Mouse (Mus musculus) C2C12 (cell line): Measurements from ENCODE around the gene Phtf2. TPM values are rescaled to one million over a fixed set of nuclear protein-coding genes. Genes with fewer than 3 reads are reported as not detected.

Experiments used
- H3K27me3 ChIP-seq: one replicate; pipeline ENCODE4 v1.6.1; 2011; ENCODE audit not compliant: control insufficient read depth, insufficient read depth, insufficient read length
- H3K36me3 ChIP-seq: one replicate; pipeline ENCODE4 v1.6.1; 2011; ENCODE audit not compliant: control insufficient read depth, insufficient read depth
- H3K4me3 ChIP-seq: one replicate; pipeline ENCODE4 v1.5.1; 2011; ENCODE audit warnings: mild to moderate bottlenecking, control low read depth; ENCODE audit not compliant: poor library complexity, insufficient read depth, severe bottlenecking
- H3K79me2 ChIP-seq: one replicate; pipeline ENCODE4 v1.6.1; 2011; ENCODE audit not compliant: control insufficient read depth, insufficient read depth
- H3K79me3 ChIP-seq: one replicate; pipeline ENCODE4 v1.6.1; 2011; ENCODE audit warnings: low read depth, control low read depth
- H3ac ChIP-seq: one replicate; pipeline ENCODE3; 2011; ENCODE audit warnings: low read depth; ENCODE audit not compliant: control insufficient read depth, insufficient read length
- CEBPB ChIP-seq: IDR thresholded peaks from one replicate; pipeline ENCODE4 v1.6.1; 2011; ENCODE audit warnings: low read depth, mild to moderate bottlenecking, control low read depth, moderate library complexity
- CTCF ChIP-seq: IDR thresholded peaks from one replicate; pipeline ENCODE4 v1.5.1; 2011; ENCODE audit not compliant: control insufficient read depth, insufficient read depth, insufficient read length
- FOSL1 ChIP-seq: IDR thresholded peaks from one replicate; pipeline ENCODE4 v1.8.0; 2011; ENCODE audit warnings: mild to moderate bottlenecking, low read length; ENCODE audit not compliant: poor library complexity, insufficient read depth, severe bottlenecking
- MAX ChIP-seq: IDR thresholded peaks from one replicate; pipeline ENCODE4 v1.6.1; 2011; ENCODE audit warnings: mild to moderate bottlenecking, control low read depth
- MYOD1 ChIP-seq: IDR thresholded peaks from one replicate; pipeline ENCODE4 v1.6.1; 2011; ENCODE audit warnings: low read depth; ENCODE audit not compliant: control insufficient read depth, insufficient read length
- MYOG ChIP-seq: IDR thresholded peaks from one replicate; pipeline ENCODE4 v1.6.1; 2011; ENCODE audit not compliant: control insufficient read depth, insufficient read length; ENCODE audit errors: extremely low read depth
- USF1 ChIP-seq: IDR thresholded peaks from one replicate; pipeline ENCODE4 v1.6.1; 2011; ENCODE audit warnings: low read depth, mild to moderate bottlenecking, control low read depth, moderate library complexity
- polyA plus RNA-seq: library from polyadenylated mRNA; unstranded; fragments of >200 nt; fragmentation: generic; extraction: Trizol; gene quantifications from one replicate; pipeline ENCODE4 v1.2.1, GENCODE M21; 2012; ENCODE audit warnings: missing spikeins

Phtf2 gene
- polyA plus RNA-seq, 1 experiment, result 3.4 TPM

- Histone ChIP-seq H3ac (no peak overlapping the region), H3K36me3 (no peaks in the 10 kb centered on the region), H3K79me2 (peaks cover 9% of the 10 kb centered on the region), H3K27me3 (no peaks in the 10 kb centered on the region), H3K4me3 (no peak overlapping the region), H3K79me3 (peaks cover 4% of the 10 kb centered on the region)
- no peak for TF ChIP-seq CTCF
- no peak for TF ChIP-seq MYOD1
- TF ChIP-seq USF1, result no peak
- TF ChIP-seq MYOG, result no peak
- TF ChIP-seq CEBPB, result no peak
- no peak for TF ChIP-seq FOSL1
- TF ChIP-seq MAX, result no peak
Observed at GRCm38 (mm10) chr5:20864216-20864969, 17.5 kb downstream of the Phtf2 start.

GRCm38 (mm10) chr5:20861901-20862300 is 20.0 kb downstream of the Phtf2 start:
- no peak overlapping the region for H3K4me3 ChIP-seq
- H3K36me3 ChIP-seq, result peaks cover 6% of the 10 kb centered on the region
- H3K27me3 ChIP-seq, result no peaks in the 10 kb centered on the region
- H3ac ChIP-seq, result no peak overlapping the region
- no peak for TF ChIP-seq MYOG
- TF ChIP-seq MYOD1, result no peak
- no peak for TF ChIP-seq CEBPB
- TF ChIP-seq FOSL1, result no peak
- TF ChIP-seq CTCF, result no peak
- TF ChIP-seq MAX, result no peak
- no peak for TF ChIP-seq USF1
- peaks cover 14% of the 10 kb centered on the region for H3K79me2 ChIP-seq
- H3K79me3 ChIP-seq, result peaks cover 4% of the 10 kb centered on the region

GRCm38 (mm10) chr5:20860565-20860964 is 21.4 kb downstream of the Phtf2 start:
- Histone ChIP-seq H3K4me3 (no peak overlapping the region), H3K79me2 (peaks cover 6% of the 10 kb centered on the region), H3K27me3 (no peaks in the 10 kb centered on the region), H3ac (no peak overlapping the region), H3K79me3 (peaks cover 1% of the 10 kb centered on the region), H3K36me3 (peaks cover 6% of the 10 kb centered on the region)
- no peak for TF ChIP-seq MYOD1
- TF ChIP-seq FOSL1, result no peak
- no peak for TF ChIP-seq CEBPB
- TF ChIP-seq USF1, result no peak
- no peak for TF ChIP-seq MYOG
- TF ChIP-seq CTCF, result no peak
- no peak for TF ChIP-seq MAX

DNA sequence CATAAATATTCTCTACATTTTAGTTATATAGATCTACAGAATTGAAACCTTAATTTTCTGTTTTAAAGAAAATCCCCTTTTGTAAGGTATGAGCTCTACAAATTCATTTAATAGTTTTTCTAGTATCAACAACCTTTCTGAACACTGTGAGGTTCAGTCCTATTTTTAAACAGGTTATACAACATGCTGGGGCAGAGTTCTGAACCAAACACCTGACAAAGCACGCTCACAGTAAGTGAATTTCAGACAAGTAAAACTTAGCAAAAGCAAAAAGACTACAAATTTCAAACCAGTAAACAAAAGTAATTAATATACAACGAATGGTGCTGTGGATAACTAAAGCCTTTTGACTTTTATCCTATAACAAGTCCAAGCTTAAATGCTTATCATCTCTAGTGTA is 23.5 kb downstream of the Phtf2 start:
- Histone ChIP-seq H3K4me3 (no peak overlapping the region), H3K27me3 (no peaks in the 10 kb centered on the region), H3K79me2 (peaks cover 6% of the 10 kb centered on the region), H3K79me3 (peaks cover 1% of the 10 kb centered on the region), H3ac (no peak overlapping the region), H3K36me3 (peaks cover 6% of the 10 kb centered on the region)
- TF ChIP-seq CTCF (no peak), MAX (no peak), MYOG (no peak), USF1 (no peak), CEBPB (no peak), MYOD1 (no peak), FOSL1 (no peak)

DNA sequence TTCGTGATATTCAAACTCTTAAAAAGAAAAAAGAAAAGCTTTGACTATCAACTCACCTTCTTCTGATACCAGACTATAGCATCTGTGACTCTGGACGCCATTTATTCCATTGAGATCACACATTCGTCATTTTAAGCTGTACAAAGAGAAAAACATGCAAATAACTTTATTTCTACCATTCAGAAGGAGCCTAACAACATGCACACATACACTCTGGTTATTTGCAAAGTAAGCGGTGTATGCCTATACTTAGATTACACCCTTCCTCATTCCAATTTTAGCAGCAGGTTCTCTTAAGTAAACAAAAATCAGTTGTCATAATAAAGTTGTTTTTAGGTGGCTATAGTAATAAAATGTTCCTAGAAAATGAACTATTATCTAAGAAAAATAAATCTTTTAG is 26.9 kb downstream of the Phtf2 start:
- Histone ChIP-seq H3ac (no peak overlapping the region), H3K79me3 (peaks cover 1% of the 10 kb centered on the region), H3K4me3 (no peak overlapping the region), H3K36me3 (peaks cover 6% of the 10 kb centered on the region), H3K27me3 (no peaks in the 10 kb centered on the region), H3K79me2 (peaks cover 6% of the 10 kb centered on the region)
- no peak for TF ChIP-seq USF1
- no peak for TF ChIP-seq MYOD1
- TF ChIP-seq MYOG, result no peak
- TF ChIP-seq MAX, result no peak
- TF ChIP-seq FOSL1, result no peak

- Histone ChIP-seq H3ac (no peak overlapping the region), H3K36me3 (no peaks in the 10 kb centered on the region), H3K27me3 (no peaks in the 10 kb centered on the region), H3K4me3 (no peak overlapping the region), H3K79me3 (no peaks in the 10 kb centered on the region), H3K79me2 (no peaks in the 10 kb centered on the region)
- no peak for TF ChIP-seq MAX
- no peak for TF ChIP-seq CEBPB
- TF ChIP-seq MYOG, result no peak
- no peak for TF ChIP-seq USF1
- no peak for TF ChIP-seq FOSL1
- no peak for TF ChIP-seq MYOD1
- TF ChIP-seq CTCF, result no peak
Observed at GRCm38 (mm10) chr5:20847010-20847409, 34.9 kb downstream of the Phtf2 start.
